Mouse (Mus musculus) CH12F3 (cell line): ENCODE data around the gene AC129217.1.
"Not testable (repeated sequence)": the region's sequence is repeated elsewhere in the genome, so short reads cannot be mapped to it uniquely, and the experiment has no call there.

Source experiments
- in situ Hi-C: fragments of 300-500 bp; cut with MboI; formaldehyde crosslinking; loops from 2 replicates; pipeline ENCODE4 v1.14.3; 2020; ENCODE audit warnings: low sequenced_read_pairs

Gene AC129217.1

GRCm38 (mm10) chr19:8864265-8864664, 34.7 kb downstream of the AC129217.1 start:
- in situ Hi-C loops, result no loop called here

GRCm38 (mm10) chr19:8870381-8870780, 40.8 kb downstream of the AC129217.1 start:
- in situ Hi-C loops, result not testable (repeated sequence)

- in situ Hi-C loops, result no loop called here
Measured at GRCm38 (mm10) chr19:8870838-8871237, 41.3 kb downstream of the AC129217.1 start.

GRCm38 (mm10) chr19:8871267-8872186, 42.0 kb downstream of the AC129217.1 start, which contains the start of gene Ubxn1:
TSS of gene Ubxn1 (plus strand) at chr19:8871496.
- in situ Hi-C loops, result no loop called here

GRCm38 (mm10) chr19:8872266-8872840, 42.8 kb downstream of the AC129217.1 start:
- in situ Hi-C loops, result no loop called here

- in situ Hi-C loops, result no loop called here
Measured at GRCm38 (mm10) chr19:8875031-8875430, 45.5 kb downstream of the AC129217.1 start.

GRCm38 (mm10) chr19:8880311-8881033, 50.9 kb downstream of the AC129217.1 start, which contains the start of gene Uqcc3:
TSS of gene Uqcc3 (minus strand) at chr19:8880923.
- in situ Hi-C loops, result no loop called here

GRCm38 (mm10) chr19:8881034-8881392, 51.4 kb downstream of the AC129217.1 start:
- in situ Hi-C loops, result no loop called here

- in situ Hi-C loops, result no loop called here
Measured at GRCm38 (mm10) chr19:8883616-8884015, 54.0 kb downstream of the AC129217.1 start, which contains the start of the genes Lbhd1 and Gm49403. TSS of gene Lbhd1 (plus strand) at chr19:8883732. TSS of gene Gm49403 (plus strand) at chr19:8883930.

- in situ Hi-C loops, result no loop called here
Measured at GRCm38 (mm10) chr19:8886916-8887584, 57.5 kb downstream of the AC129217.1 start.

GRCm38 (mm10) chr19:8887585-8888463, 58.3 kb downstream of the AC129217.1 start:
- in situ Hi-C loops, result no loop called here

- in situ Hi-C loops, result no loop called here
Measured at GRCm38 (mm10) chr19:8888511-8889385, 59.2 kb downstream of the AC129217.1 start, which contains the start of the genes 1810009A15Rik and Gm49416. TSS of gene 1810009A15Rik (plus strand) at chr19:8888853. TSS of gene Gm49416 (plus strand) at chr19:8888926.
